Mouse (Mus musculus) lung, postnatal 36 days (tissue): ENCODE data around the gene Cubn.

Source experiments
- DNase-seq: peaks from one replicate; pipeline ENCODE4 v3.0.0; 2022; ENCODE audit warnings: mixed read lengths

The Cubn gene

GRCm38 (mm10) chr2:13407272-13407671, 84.3 kb downstream of the Cubn start:
- peak; percentile 74 for DNase-seq

GRCm38 (mm10) chr2:13404986-13405678, 86.5 kb downstream of the Cubn start:
- no peak for DNase-seq

GRCm38 (mm10) chr2:13400831-13401230, 90.8 kb downstream of the Cubn start:
- DNase-seq, result peak; percentile 71

- no peak for DNase-seq
These were observed 92.0 kb downstream of the Cubn start for GRCm38 (mm10) chr2:13399480-13400072.

GRCm38 (mm10) chr2:13398955-13399354, 92.7 kb downstream of the Cubn start:
- peak; percentile 81 for DNase-seq

GRCm38 (mm10) chr2:13398551-13398950, 93.1 kb downstream of the Cubn start:
- no peak for DNase-seq

GRCm38 (mm10) chr2:13396124-13396540, 95.5 kb downstream of the Cubn start:
- peak; percentile 72 for DNase-seq

GRCm38 (mm10) chr2:13391018-13391417, 100.6 kb downstream of the Cubn start:
- DNase-seq, result peak; percentile 70

GRCm38 (mm10) chr2:13386631-13387030, 105.0 kb downstream of the Cubn start:
- DNase-seq, result no peak

GRCm38 (mm10) chr2:13385542-13386345, 105.9 kb downstream of the Cubn start:
- peak; percentile 49 for DNase-seq

GRCm38 (mm10) chr2:13384775-13385541, 106.7 kb downstream of the Cubn start:
- peak; percentile 73 for DNase-seq

- DNase-seq, result no peak
These were observed 115.4 kb downstream of the Cubn start for GRCm38 (mm10) chr2:13376166-13376565.

GRCm38 (mm10) chr2:13373291-13373690, 118.3 kb downstream of the Cubn start:
- no peak for DNase-seq

- no peak for DNase-seq
These were observed 118.8 kb downstream of the Cubn start for GRCm38 (mm10) chr2:13372825-13373224.

GRCm38 (mm10) chr2:13372256-13372824, 119.3 kb downstream of the Cubn start:
- peak; percentile 64 for DNase-seq

- DNase-seq, result peak; percentile 21
These were observed 119.8 kb downstream of the Cubn start for GRCm38 (mm10) chr2:13371797-13372170.

- DNase-seq, result peak; percentile 22
These were observed 120.4 kb downstream of the Cubn start for GRCm38 (mm10) chr2:13371072-13371796.

- no peak for DNase-seq
These were observed 121.1 kb downstream of the Cubn start for GRCm38 (mm10) chr2:13370556-13370955.

GRCm38 (mm10) chr2:13368517-13368916, 123.1 kb downstream of the Cubn start:
- DNase-seq, result peak; percentile 48

GRCm38 (mm10) chr2:13357885-13358552, 133.6 kb downstream of the Cubn start:
- DNase-seq, result peak; percentile 51

- DNase-seq, result no peak
These were observed 138.8 kb downstream of the Cubn start for GRCm38 (mm10) chr2:13352775-13353174.
